Mouse (Mus musculus) limb, embryonic 14.5 days (tissue): ENCODE data around the gene Gm20388. TPM values are rescaled to one million over a fixed set of nuclear protein-coding genes. Genes with fewer than 3 reads are reported as not detected.

ENCODE experiments used
- ATAC-seq: fragments of 200-750 bp; cut with Nextera tagmentation; 2 replicates; pipeline ENCODE4 v1.8.0; 2017; ENCODE audit warnings: low read depth, moderate number of reproducible peaks, moderate TSS enrichment; ENCODE audit not compliant: low FRiP score
- DNase-seq: peaks from one replicate; pipeline ENCODE4 v3.0.0-alpha.2; 2015; ENCODE audit warnings: low spot score
- H3K27ac ChIP-seq: fragments of 300-500 bp; sonication (generic); replicated peaks from 2 replicates; pipeline ENCODE4 v1.5.1; 2014; ENCODE audit warnings: low read depth, mild to moderate bottlenecking, low read length, moderate library complexity, mixed read lengths
- H3K27me3 ChIP-seq: fragments of 300-500 bp; sonication (generic); 2 replicates; pipeline ENCODE4 v1.6.1; 2014; ENCODE audit warnings: low read length, mixed read lengths; ENCODE audit not compliant: control insufficient read depth, insufficient read depth
- H3K36me3 ChIP-seq: fragments of 300-500 bp; sonication (generic); 2 replicates; pipeline ENCODE4 v1.6.1; 2014; ENCODE audit warnings: mild to moderate bottlenecking, low read length, moderate library complexity, mixed read lengths; ENCODE audit not compliant: control insufficient read depth, insufficient read depth
- H3K4me1 ChIP-seq: fragments of 300-500 bp; sonication (generic); 2 replicates; pipeline ENCODE4 v1.6.1; 2014; ENCODE audit warnings: antibody characterized with exemption, low read length, mixed read lengths; ENCODE audit not compliant: control insufficient read depth, insufficient read depth
- H3K4me2 ChIP-seq: fragments of 300-500 bp; sonication (generic); replicated peaks from 2 replicates; pipeline ENCODE4 v1.6.1; 2014; ENCODE audit warnings: low read depth, mild to moderate bottlenecking, low read length, moderate library complexity; ENCODE audit not compliant: severe bottlenecking
- H3K4me3 ChIP-seq: fragments of 300-500 bp; sonication (generic); replicated peaks from 2 replicates; pipeline ENCODE4 v1.5.1; 2014; ENCODE audit warnings: low read length
- H3K9ac ChIP-seq: fragments of 300-500 bp; sonication (generic); 2 replicates; pipeline ENCODE4 v1.6.1; 2014; ENCODE audit warnings: mild to moderate bottlenecking, low read depth, low read length, moderate library complexity; ENCODE audit not compliant: severe bottlenecking
- H3K9me3 ChIP-seq: fragments of 300-500 bp; sonication (generic); 2 replicates; pipeline ENCODE4 v1.6.1; 2016; ENCODE audit warnings: low read length; ENCODE audit not compliant: control insufficient read depth
- POLR2A ChIP-seq: fragments of 200-500 bp; IDR thresholded peaks from 2 replicates; pipeline ENCODE4 v1.8.0; 2012; ENCODE audit warnings: inconsistent platforms, mild to moderate bottlenecking, moderate library complexity, borderline replicate concordance; ENCODE audit not compliant: insufficient read depth, insufficient read length; ENCODE audit errors: extremely low read depth
- WGBS: fragments of 180-500 bp; shearing (Covaris S2); extraction: QIAGEN DNeasy Blood & Tissue Kit; methylation state at CpG from one replicate; pipeline ENCODE4 v1.1.7; 2014; 5-methylcytosine and 5-hydroxymethylcytosine counted together
- polyA plus RNA-seq, 2 experiments: library from polyadenylated mRNA; depleted of rRNA in 1 of 2; stranded (reverse) in 1 of 2; unstranded in 1 of 2; fragments of >200 nt; fragmentation: Nextera tagmentation in 1 of 2; extraction: Ambion mirVana in 1 of 2; gene quantifications; 2 replicates each; pipeline versions ENCODE4 v1.2.1 to v1.2.3; 2012 to 2014

Gm20388 gene
- polyA plus RNA-seq, 2 experiments, result 1.9 to 49.9 TPM

DNA sequence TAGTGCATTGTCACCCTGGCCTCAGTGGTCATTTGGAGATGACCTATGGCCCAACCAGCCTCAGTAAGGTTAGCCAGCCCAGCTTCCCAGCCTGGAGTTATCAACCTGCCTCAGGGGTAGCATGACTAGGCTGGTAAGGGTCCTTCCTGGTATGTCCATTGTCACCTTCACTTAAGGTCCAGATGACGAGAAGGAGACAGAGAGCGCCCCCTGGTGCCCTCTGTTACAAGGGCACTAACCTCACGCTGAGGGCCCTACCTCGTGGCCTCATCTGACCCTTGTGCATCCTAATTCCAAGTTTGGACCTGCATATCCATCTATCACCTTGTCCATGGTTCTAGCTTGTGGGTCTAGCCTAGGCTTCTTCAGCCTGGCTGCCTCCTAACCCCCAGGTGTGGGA, 1774.8 kb downstream of the Gm20388 start:
- Histone ChIP-seq H3K4me3 (no peak overlapping the region), H3K4me1 (no peaks in the 10 kb centered on the region), H3K27ac (no peak overlapping the region), H3K4me2 (no peak overlapping the region), H3K36me3 (no peaks in the 10 kb centered on the region), H3K9ac (no peak overlapping the region), H3K9me3 (no peaks in the 10 kb centered on the region), H3K27me3 (no peaks in the 10 kb centered on the region)
- 16% methylated on average over 4 of the region's 4 CpGs for WGBS
- no peak for DNase-seq
- TF ChIP-seq POLR2A, result no peak
- ATAC-seq, result no peak

DNA sequence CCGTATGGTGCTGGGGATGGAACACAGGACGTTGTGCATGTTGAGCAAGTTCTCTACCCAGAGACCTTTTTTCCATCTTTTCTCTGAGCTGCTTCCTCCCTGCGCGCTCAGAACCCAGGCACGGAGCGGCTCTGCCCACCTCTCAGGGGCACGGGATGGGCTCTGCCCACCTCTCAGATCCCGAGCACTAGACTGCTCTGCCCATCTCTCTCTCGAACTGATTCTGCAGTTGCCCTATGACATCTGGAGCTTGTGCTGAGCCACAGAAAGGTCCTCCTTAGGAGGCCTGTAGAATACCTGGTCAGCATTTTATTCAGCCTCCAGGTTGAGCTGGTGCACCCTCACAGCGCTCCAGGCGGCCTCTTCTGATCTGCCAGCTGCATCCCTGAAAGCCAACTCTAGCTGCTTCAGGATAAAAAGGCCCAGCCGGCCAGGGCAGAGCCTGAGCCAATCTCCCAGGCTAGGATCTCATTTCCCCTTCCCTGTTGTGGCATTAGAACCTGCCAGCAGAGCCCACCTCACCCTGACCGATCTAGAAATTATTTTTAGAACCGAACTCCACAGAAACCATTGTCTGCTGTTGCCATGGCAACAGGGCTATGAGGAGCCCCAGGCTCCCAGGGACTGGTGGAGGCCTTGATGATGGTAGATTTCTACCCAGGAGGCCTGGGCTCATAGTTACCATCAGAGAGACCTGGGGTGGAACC, 1777.0 kb downstream of the Gm20388 start:
- WGBS, result 60% methylated on average over 14 of the region's 14 CpGs
- H3K9ac ChIP-seq, result no peak overlapping the region
- ATAC-seq, result no peak

DNA sequence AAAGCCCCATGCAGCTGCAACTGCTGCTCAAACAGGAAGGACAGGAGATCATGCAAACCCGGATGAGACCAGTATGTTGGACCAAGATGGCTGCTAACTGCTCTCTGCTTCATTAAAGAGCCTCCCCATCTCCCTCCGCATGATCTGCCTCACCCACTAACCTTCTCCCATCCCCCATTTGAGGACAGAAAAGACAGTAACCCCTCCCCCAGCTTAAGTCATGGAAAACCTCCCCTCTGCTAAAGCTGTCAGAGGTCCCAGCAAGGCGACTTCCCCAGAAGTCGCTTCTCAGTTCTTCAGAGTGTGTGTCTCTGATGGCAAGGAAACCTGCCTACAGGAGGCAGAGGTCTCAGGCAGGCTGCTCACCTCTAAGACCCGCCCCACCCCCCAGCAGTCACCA, 1777.9 kb downstream of the Gm20388 start:
- TF ChIP-seq POLR2A, result no peak
- WGBS, result 37% methylated on average over 5 of the region's 5 CpGs
- no peak for ATAC-seq

More for the DNA sequence above, 1777.0 kb downstream of the Gm20388 start:
- H3K4me2 ChIP-seq, result no peak overlapping the region
- H3K36me3 ChIP-seq, result no peaks in the 10 kb centered on the region
- no peak for DNase-seq
- H3K9me3 ChIP-seq, result no peaks in the 10 kb centered on the region
- no peak overlapping the region for H3K27ac ChIP-seq
- no peak for TF ChIP-seq POLR2A
- no peaks in the 10 kb centered on the region for H3K27me3 ChIP-seq
- no peak overlapping the region for H3K4me3 ChIP-seq
- no peaks in the 10 kb centered on the region for H3K4me1 ChIP-seq

DNA sequence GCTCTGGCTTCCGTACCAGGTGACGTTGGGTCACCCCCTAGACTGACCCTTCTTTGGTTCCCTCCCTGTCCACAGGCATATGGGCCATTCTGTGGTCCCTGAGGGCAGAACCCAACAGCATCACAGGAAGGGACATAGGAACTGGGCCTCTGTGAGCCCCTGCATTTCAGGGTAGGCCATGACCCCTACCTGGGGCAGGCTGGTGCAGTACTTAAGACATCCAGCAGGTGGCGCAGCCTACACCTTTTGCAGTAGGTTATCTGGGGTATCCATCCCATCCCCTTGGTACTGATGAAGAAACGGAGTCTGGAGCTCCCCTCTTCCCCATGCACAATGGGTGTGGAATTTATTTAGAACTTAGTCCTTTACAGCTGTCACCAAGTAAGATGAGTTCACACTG, 1783.8 kb downstream of the Gm20388 start:
- no peak overlapping the region for H3K9ac ChIP-seq
- H3K4me3 ChIP-seq, result no peak overlapping the region
- TF ChIP-seq POLR2A, result no peak
- H3K4me1 ChIP-seq, result no peaks in the 10 kb centered on the region; the same call in 1 of the 2 replicates
- no peak for ATAC-seq
- no peak overlapping the region for H3K27ac ChIP-seq
- no peaks in the 10 kb centered on the region for H3K27me3 ChIP-seq
- WGBS, result 55% methylated on average over 4 of the region's 4 CpGs
- no peak for DNase-seq
- H3K9me3 ChIP-seq, result no peaks in the 10 kb centered on the region
- H3K4me2 ChIP-seq, result no peak overlapping the region
- no peaks in the 10 kb centered on the region for H3K36me3 ChIP-seq

More for the DNA sequence above, 1777.9 kb downstream of the Gm20388 start:
- H3K27ac ChIP-seq, result no peak overlapping the region
- no peaks in the 10 kb centered on the region for H3K27me3 ChIP-seq
- no peaks in the 10 kb centered on the region for H3K36me3 ChIP-seq
- H3K9ac ChIP-seq, result no peak overlapping the region
- H3K9me3 ChIP-seq, result no peaks in the 10 kb centered on the region
- no peaks in the 10 kb centered on the region for H3K4me1 ChIP-seq
- DNase-seq, result no peak
- no peak overlapping the region for H3K4me2 ChIP-seq
- no peak overlapping the region for H3K4me3 ChIP-seq

DNA sequence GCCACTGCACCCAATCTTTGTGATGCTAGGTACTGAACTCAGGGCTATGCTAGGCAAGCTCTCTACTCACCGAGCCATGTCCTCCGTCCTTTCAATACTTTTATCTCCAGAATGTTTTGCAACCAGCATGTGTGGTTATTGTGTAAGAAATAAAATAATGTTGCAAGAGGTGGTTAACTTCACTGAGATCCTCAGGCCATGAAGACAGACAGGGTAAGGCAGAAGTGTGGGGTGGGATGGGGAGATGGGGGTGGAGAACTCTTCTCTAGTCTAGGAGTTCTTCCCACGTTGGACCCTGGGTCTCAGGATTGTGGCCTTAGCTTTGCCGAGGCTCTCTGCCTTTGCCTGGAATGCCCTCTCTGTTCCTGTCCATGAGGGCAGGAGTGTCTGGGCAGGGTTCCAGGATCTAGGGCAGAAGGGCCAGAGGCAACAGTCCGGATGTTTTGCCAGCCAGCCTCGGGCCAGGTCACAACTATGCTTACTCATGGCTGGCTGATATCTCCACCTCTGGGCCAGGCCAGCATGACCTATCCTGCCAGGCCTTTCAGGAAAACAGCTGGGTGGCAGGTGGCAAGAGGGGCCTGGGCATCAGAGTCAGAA, 1785.0 kb downstream of the Gm20388 start:
- Histone ChIP-seq H3K36me3 (no peaks in the 10 kb centered on the region), H3K27ac (no peak overlapping the region), H3K4me2 (no peak overlapping the region), H3K4me1 (no peaks in the 10 kb centered on the region; the same call in 1 of the 2 replicates), H3K9me3 (no peaks in the 10 kb centered on the region), H3K27me3 (no peaks in the 10 kb centered on the region), H3K9ac (no peak overlapping the region), H3K4me3 (no peak overlapping the region)
- no peak for DNase-seq
- ATAC-seq, result no peak
- 74% methylated on average over 6 of the region's 6 CpGs for WGBS
- no peak for TF ChIP-seq POLR2A
